Mouse (Mus musculus) thymus, adult 2 months (tissue): Measurements from ENCODE around the gene Olfr1394. TPM values are rescaled to one million over a fixed set of nuclear protein-coding genes. Genes with fewer than 3 reads are reported as not detected.
"Not testable (repeated sequence)": the region's sequence is repeated elsewhere in the genome, so short reads cannot be mapped to it uniquely, and the experiment has no call there.

Source experiments
- DNase-seq: peaks from one replicate; pipeline ENCODE4 v3.0.0; 2021
- H3K27ac ChIP-seq: fragments of 200-500 bp; 2 replicates; pipeline ENCODE4 v1.5.1; 2012; ENCODE audit warnings: low read length, control low read depth; ENCODE audit not compliant: control insufficient read depth, insufficient read depth
- H3K27me3 ChIP-seq: fragments of 200-500 bp; 2 replicates; pipeline ENCODE4 v1.6.1; 2012; ENCODE audit warnings: mild to moderate bottlenecking, low read length, moderate library complexity, mixed read lengths; ENCODE audit not compliant: control insufficient read depth, insufficient read depth
- H3K36me3 ChIP-seq: fragments of 200-500 bp; 2 replicates; pipeline ENCODE4 v1.6.1; 2012; ENCODE audit warnings: mild to moderate bottlenecking, low read length, moderate library complexity; ENCODE audit not compliant: control insufficient read depth, insufficient read depth
- H3K4me1 ChIP-seq: fragments of 200-500 bp; replicated peaks from 2 replicates; pipeline ENCODE4 v1.6.1; 2012; ENCODE audit warnings: low read length; ENCODE audit not compliant: control insufficient read depth, insufficient read depth
- H3K4me3 ChIP-seq: fragments of 200-500 bp; 2 replicates; pipeline ENCODE4 v1.5.1; 2012; ENCODE audit warnings: mild to moderate bottlenecking, low read length, control low read depth, moderate library complexity; ENCODE audit not compliant: control insufficient read depth, insufficient read depth
- CTCF ChIP-seq: fragments of 200-500 bp; IDR thresholded peaks from 2 replicates; pipeline ENCODE4 v1.5.1; 2012; ENCODE audit warnings: mild to moderate bottlenecking, control low read depth, low read length, moderate library complexity, borderline replicate concordance; ENCODE audit not compliant: control insufficient read depth, poor library complexity, insufficient read depth; ENCODE audit errors: extremely low read depth
- POLR2A ChIP-seq: fragments of 200-500 bp; IDR thresholded peaks from 2 replicates; pipeline ENCODE4 v1.6.1; 2012; ENCODE audit warnings: mild to moderate bottlenecking, low read length, control low read depth, moderate library complexity; ENCODE audit not compliant: control insufficient read depth, poor library complexity, insufficient read depth; ENCODE audit errors: extremely low read depth
- WGBS: fragments of 180-500 bp; shearing (Covaris S2); methylation state at CpG from one replicate; pipeline ENCODE4 v1.1.7; 2018; 5-methylcytosine and 5-hydroxymethylcytosine counted together
- polyA plus RNA-seq: library from polyadenylated mRNA; depleted of rRNA; stranded (reverse); fragments of >200 nt; gene quantifications from 2 replicates; pipeline ENCODE4 v1.2.3, GENCODE M21; 2012

Gene Olfr1394
- polyA plus RNA-seq, 1 experiment, result not detected

DNA sequence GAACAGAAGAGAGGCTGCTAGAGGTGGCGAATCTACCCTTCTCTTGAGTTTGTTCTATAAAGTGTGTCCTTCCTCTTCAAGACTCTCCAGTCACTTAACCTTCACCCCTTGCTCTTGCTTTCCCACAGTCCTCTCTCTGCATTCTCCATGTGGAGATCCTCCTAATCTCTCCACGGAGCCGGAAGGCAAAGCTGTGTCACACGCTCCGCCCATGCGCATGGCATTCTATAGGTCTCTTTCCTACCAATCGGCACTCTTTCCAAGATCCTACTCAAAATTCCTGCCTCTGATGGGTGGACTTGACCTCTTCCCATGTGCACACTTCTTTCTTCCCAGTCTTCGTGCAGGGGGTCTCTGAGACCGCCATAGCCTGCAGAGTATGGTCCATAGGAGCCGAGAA lies 33.5 kb downstream of the Olfr1394 start:
- 93% methylated on average over 10 of the region's 10 CpGs for WGBS
- TF ChIP-seq POLR2A (no peak), CTCF (no peak)
- Histone ChIP-seq H3K4me3 (no peak overlapping the region), H3K36me3 (no peaks in the 10 kb centered on the region), H3K27me3 (no peaks in the 10 kb centered on the region), H3K4me1 (no peaks in the 10 kb centered on the region), H3K27ac (no peak overlapping the region)
- no peak for DNase-seq

DNA sequence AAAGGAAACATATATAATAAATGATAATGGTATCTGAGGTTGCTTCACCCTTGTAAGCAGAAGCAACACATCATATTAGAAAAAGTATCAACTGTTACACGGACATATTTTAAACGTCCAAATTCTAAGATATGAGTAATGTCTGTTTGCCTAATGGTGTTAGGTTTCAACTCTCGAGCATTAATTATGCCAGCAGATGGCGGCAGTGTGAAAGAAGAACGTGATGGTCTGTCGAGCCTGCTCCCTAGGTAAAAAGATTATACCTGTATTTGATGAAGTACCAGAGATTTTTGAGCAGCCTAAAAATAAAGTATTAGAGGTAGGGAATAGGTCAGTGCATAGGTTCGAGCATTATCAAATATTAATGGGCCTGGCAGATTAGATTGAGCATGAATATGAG lies 35.6 kb downstream of the Olfr1394 start:
- Histone ChIP-seq H3K27me3 (no peaks in the 10 kb centered on the region), H3K4me1 (no peaks in the 10 kb centered on the region), H3K27ac (no peak overlapping the region), H3K4me3 (no peak overlapping the region), H3K36me3 (no peaks in the 10 kb centered on the region)
- DNase-seq, result peak; percentile 80
- 3% methylated on average over 7 of the region's 7 CpGs for WGBS
- no peak for TF ChIP-seq CTCF
- no peak for TF ChIP-seq POLR2A

DNA sequence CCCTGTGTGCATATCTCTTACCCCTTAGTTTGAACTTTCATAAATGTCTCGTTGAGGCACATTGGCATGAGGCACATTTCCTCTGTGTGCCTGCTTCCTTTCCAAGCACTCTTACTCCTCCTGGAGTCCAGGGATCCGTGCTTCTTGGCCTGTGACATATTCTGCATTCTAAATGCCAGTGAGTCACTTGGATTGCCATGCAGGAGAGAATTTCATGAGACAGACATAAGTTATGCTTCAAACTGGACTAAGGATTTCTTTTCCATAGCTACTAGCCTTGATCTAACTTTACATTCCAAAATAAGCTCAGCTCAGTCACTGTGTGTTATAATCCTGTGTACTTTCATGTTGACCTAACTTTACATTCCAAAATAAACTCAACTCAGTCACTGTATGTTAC lies 36.9 kb downstream of the Olfr1394 start:
- Histone ChIP-seq H3K4me1 (peaks cover 5% of the 10 kb centered on the region), H3K36me3 (no peaks in the 10 kb centered on the region), H3K27ac (no peak overlapping the region), H3K27me3 (no peaks in the 10 kb centered on the region), H3K4me3 (no peak overlapping the region)
- TF ChIP-seq POLR2A (no peak), CTCF (no peak)
- DNase-seq, result no peak
- 78% methylated on average over 2 of the region's 2 CpGs for WGBS

DNA sequence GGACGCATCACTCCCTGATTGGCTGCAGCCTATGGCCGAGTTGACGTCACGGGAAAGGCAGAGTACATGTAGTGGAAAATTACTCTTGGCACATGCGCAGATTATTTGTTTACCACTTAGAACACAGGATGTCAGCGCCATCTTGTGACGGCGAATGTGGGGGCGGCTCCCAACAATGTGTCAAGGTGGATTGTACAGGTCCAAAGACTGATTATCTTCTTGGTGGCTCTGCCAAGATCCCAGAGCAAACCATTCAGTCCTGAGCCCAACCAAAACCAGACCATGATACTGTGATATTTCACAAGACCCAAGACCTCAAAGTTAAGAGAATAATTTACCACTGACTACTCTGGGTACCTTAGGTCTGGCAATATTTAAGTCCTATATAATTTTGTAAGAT lies 40.6 kb downstream of the Olfr1394 start:
- not testable (repeated sequence) for H3K4me3 ChIP-seq, H3K27me3 ChIP-seq, DNase-seq, H3K27ac ChIP-seq, H3K36me3 ChIP-seq, H3K4me1 ChIP-seq
- WGBS, result 99% methylated on average over 9 of the region's 9 CpGs

DNA sequence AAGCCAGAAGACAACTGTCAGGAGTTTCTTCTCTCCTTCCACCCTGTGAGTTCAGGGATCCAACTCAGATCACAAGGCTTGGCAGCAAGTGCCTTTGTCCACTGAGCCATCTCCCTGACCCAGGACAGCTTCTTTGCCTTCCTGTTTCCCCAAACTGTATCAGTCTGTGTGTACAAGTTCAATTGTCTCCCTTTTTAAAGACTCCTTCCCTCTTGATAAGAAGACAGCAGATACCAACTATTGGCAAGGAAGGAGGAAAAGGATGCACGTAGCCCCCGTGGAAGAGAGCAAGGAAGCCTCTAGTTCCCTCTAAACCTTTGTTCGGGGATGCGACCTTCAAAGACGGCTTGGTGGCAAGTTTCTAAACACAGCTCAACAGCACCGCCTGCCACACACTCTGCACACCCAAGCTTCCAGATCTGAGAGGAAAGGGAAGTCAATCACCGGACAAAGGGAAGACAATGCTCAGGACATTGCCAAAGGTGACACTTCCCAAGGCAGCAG lies 41.7 kb downstream of the Olfr1394 start:
- H3K36me3 ChIP-seq, result no peaks in the 10 kb centered on the region
- WGBS, result 16% methylated on average over 7 of the region's 7 CpGs
- no peak overlapping the region for H3K4me3 ChIP-seq
- DNase-seq, result peak; percentile 44
- no peak overlapping the region for H3K27ac ChIP-seq
- peaks cover 7% of the 10 kb centered on the region for H3K4me1 ChIP-seq
- H3K27me3 ChIP-seq, result no peaks in the 10 kb centered on the region
- TF ChIP-seq POLR2A (no peak), CTCF (no peak)

DNA sequence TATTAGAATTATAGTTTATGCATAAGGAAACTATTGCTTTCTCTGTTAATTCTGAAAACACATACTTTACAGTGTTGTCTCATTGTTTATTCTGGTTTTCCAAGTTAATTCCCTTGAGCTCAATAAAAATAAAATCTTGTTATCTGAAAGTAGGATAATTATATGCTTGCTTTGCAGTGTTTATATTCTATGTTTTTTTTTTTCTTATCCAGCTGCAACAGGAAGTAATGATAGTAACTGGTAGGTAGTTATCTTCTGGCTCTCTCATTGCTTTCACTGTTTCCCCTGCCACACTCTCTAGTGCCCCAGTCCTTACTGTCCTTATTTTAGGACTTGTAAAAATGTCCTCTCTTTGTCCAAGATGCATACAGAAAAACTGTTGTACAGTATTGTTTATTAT lies 46.5 kb downstream of the Olfr1394 start:
- TF ChIP-seq CTCF, result no peak
- no peak for TF ChIP-seq POLR2A
- Histone ChIP-seq H3K27ac (no peak overlapping the region), H3K36me3 (no peaks in the 10 kb centered on the region), H3K4me3 (no peak overlapping the region), H3K4me1 (peaks cover 12% of the 10 kb centered on the region), H3K27me3 (no peaks in the 10 kb centered on the region)
- DNase-seq, result no peak

DNA sequence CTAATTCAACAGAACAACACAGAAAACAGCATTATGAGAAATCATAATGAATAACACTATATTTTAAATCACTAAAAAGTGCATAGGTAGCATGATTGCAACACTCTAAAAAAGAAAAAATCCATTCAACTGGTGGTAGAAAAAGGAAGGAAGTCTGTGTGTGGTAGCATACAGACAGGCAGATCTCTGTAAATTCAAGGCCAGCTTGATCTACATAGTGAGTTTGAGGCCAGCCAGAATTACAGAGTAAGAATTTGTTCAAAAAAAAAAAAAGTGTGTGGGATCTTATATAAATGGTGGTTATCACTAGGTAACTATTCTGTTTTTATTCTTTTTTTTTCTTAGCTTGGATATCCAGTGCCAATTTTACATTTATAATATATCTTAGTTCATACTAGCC lies 47.0 kb downstream of the Olfr1394 start:
- Histone ChIP-seq H3K27ac (no peak overlapping the region), H3K27me3 (no peaks in the 10 kb centered on the region), H3K36me3 (no peaks in the 10 kb centered on the region), H3K4me3 (no peak overlapping the region), H3K4me1 (peaks cover 8% of the 10 kb centered on the region)
- TF ChIP-seq CTCF (no peak), POLR2A (no peak)
- no peak for DNase-seq
